Mouse (Mus musculus) lung, adult 2 months (tissue): Measurements from ENCODE around the gene Ep400. TPM values are rescaled to one million over a fixed set of nuclear protein-coding genes. Genes with fewer than 3 reads are reported as not detected.
"Not testable (repeated sequence)": the region's sequence is repeated elsewhere in the genome, so short reads cannot be mapped to it uniquely, and the experiment has no call there.

Experiments used
- DNase-seq: peaks from one replicate; pipeline ENCODE4 v3.0.0; 2022
- H3K4me1 ChIP-seq: fragments of 200-500 bp; 2 replicates; pipeline ENCODE4 v1.6.1; 2011; ENCODE audit warnings: low read length; ENCODE audit not compliant: control insufficient read depth, insufficient read depth
- H3K4me3 ChIP-seq: fragments of 200-500 bp; replicated peaks from 2 replicates; pipeline ENCODE3; 2011; ENCODE audit warnings: low read depth, mild to moderate bottlenecking, control low read depth, low read length; ENCODE audit errors: extremely low read depth
- CTCF ChIP-seq: fragments of 200-500 bp; IDR thresholded peaks from 2 replicates; pipeline ENCODE4 v1.5.1; 2011; ENCODE audit warnings: mild to moderate bottlenecking, low read length, control low read depth; ENCODE audit not compliant: insufficient read depth
- POLR2A ChIP-seq: fragments of 200-500 bp; IDR thresholded peaks from 2 replicates; pipeline ENCODE4 v1.6.1; 2011; ENCODE audit warnings: low read depth, mild to moderate bottlenecking, control low read depth, low read length, borderline replicate concordance; ENCODE audit errors: extremely low read depth
- WGBS: fragments of 180-500 bp; shearing (Covaris S2); methylation state at CpG from one replicate; pipeline ENCODE4 v1.1.7; 2018; 5-methylcytosine and 5-hydroxymethylcytosine counted together
- polyA plus RNA-seq: library from polyadenylated mRNA; depleted of rRNA; stranded (reverse); fragments of >200 nt; gene quantifications from 2 replicates; pipeline ENCODE4 v1.2.3, GENCODE M21; 2012

The Ep400 gene
- polyA plus RNA-seq, 1 experiment: 64.0 TPM

GRCm38 (mm10) chr5:110779998-110780760 is 9.7 kb upstream of the Ep400 start, which contains the start of gene Pus1:
Gene Pus1 (minus strand): TSS chr5:110780659.
- peak within 1 kb of the TSS; percentile 71 for H3K4me3 ChIP-seq
- peak; percentile 92 for DNase-seq
- peak; percentile 22; the same call in 1 of the 2 replicates for TF ChIP-seq POLR2A
- TF ChIP-seq CTCF: no peak
- peaks cover 5% of the 10 kb centered on the region; the same call in 1 of the 2 replicates for H3K4me1 ChIP-seq
- WGBS: under 1% methylated on average over 57 of the region's 57 CpGs

GRCm38 (mm10) chr5:110779276-110779997 is 8.9 kb upstream of the Ep400 start:
- TF ChIP-seq CTCF: no peak
- no peak for TF ChIP-seq POLR2A

DNA sequence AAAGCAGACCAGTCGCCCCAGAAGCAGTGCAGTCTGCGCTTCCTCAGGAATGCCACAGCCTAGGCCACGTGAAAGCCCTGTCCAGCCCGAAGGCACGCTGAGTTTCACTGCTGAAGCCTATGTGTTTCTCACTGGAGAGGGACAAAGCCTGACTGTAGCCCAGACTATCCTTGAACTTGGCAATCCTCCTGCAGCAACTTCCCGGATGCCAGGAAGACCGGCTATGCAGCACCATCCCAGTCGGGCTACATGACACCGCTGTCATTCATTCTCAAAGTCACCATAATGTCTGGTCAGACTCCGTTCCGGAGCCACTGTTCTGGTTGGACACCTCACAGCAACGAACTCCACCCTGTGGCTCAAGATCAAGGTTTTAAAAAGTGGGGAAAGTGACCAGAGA is 7.7 kb upstream of the Ep400 start:
- no peak for TF ChIP-seq POLR2A
- TF ChIP-seq CTCF: no peak
- H3K4me3 ChIP-seq: no peak overlapping the region
- H3K4me1 ChIP-seq: peaks cover 5% of the 10 kb centered on the region; the same call in 1 of the 2 replicates
- no peak for DNase-seq
- WGBS: 85% methylated on average over 12 of the region's 12 CpGs

More at GRCm38 (mm10) chr5:110779276-110779997, 8.9 kb upstream of the Ep400 start:
- no peak for DNase-seq
- Histone ChIP-seq H3K4me3 (peak overlapping the region; percentile 71), H3K4me1 (peaks cover 5% of the 10 kb centered on the region; the same call in 1 of the 2 replicates)
- whole genome bisulfite sequencing: 15% methylated on average over 15 of the region's 15 CpGs

GRCm38 (mm10) chr5:110776141-110776540 is 5.6 kb upstream of the Ep400 start:
- no peak for TF ChIP-seq CTCF
- no peak for TF ChIP-seq POLR2A
- no peak for DNase-seq
- WGBS: 92% methylated on average over 2 of the region's 2 CpGs
- no peak overlapping the region for H3K4me3 ChIP-seq
- peaks cover 5% of the 10 kb centered on the region; the same call in 1 of the 2 replicates for H3K4me1 ChIP-seq

DNA sequence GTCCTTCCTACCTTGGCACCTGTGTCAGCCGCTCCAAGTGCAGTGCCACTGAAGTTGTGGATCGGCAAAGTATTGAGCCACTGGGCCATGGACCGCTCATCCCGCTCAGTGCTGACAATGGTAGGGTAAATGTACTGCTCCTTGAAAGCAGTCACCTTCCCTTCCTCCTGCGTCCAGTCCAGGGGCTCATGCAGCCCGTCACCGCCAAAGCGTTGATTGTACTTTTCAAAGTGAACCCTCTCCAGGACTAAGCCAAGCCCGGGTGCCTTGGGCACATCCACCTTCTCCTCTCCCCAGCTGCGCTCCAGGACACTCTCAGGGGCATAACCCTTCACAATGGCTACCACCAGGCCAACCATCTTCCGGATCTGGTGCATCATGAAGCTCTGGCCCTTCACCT is 4.0 kb upstream of the Ep400 start:
- WGBS: 93% methylated on average over 11 of the region's 11 CpGs
- no peak for DNase-seq
- TF ChIP-seq POLR2A: no peak
- TF ChIP-seq CTCF: no peak
- H3K4me1 ChIP-seq: 0 out of 2 replicates have a peak, but pooled peaks cover under 1% of the 10 kb centered on the region
- H3K4me3 ChIP-seq: no peak overlapping the region

DNA sequence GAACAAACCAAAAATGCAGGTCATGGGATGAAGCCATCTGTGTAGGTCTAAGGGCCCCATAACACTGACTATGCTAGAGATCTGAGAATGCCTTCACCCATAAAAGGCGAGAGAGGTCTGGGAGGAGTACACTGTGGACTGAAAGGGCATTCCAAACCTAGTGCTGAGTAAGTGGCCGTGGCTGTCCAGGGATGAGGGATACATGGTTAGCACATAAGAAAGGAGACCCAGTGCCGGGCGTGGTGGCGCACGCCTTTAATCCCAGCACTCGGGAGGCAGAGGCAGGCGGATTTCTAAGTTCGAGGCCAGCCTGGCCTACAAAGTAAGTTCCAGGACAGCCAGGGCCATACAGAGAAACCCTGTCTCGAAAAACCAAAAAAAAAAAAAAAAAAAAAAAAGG is 2.4 kb upstream of the Ep400 start:
- 91% methylated on average over 10 of the region's 10 CpGs for WGBS
- DNase-seq, H3K4me1 ChIP-seq: not testable (repeated sequence)

GRCm38 (mm10) chr5:110770031-110770445 is 479 bp downstream of the Ep400 start:
- H3K4me1 ChIP-seq: peaks cover 2% of the 10 kb centered on the region; the same call in 1 of the 2 replicates
- peak overlapping the region; percentile 92 for H3K4me3 ChIP-seq
- WGBS: under 1% methylated on average over 58 of the region's 58 CpGs
- TF ChIP-seq POLR2A: no peak
- TF ChIP-seq CTCF: no peak
- DNase-seq: no peak

More for the DNA sequence above, 2.4 kb upstream of the Ep400 start:
- H3K4me3 ChIP-seq: not testable (repeated sequence)

DNA sequence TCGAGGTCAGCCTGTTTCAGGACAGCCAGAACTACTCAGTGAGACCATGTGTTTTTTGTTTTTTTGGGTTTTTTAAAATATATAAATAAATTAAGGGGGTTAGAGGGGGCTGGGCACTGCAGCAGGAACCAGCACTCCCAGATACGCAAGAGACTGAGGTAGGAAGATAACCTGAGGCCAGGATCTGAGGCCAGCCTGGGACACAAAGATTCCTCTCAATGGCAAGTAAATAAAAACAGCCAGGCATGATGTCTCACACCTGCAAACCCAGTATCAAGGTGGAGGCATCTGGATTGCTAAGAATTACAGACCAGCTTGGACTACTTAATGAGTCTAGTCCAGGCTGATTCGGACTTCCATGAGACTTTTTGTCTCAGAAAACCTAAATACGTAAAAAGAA is 1.2 kb downstream of the Ep400 start:
- TF ChIP-seq POLR2A (no peak), CTCF (no peak)
- DNase-seq: no peak
- Histone ChIP-seq H3K4me3 (peak overlapping the region; percentile 92), H3K4me1 (peaks cover 2% of the 10 kb centered on the region; the same call in 1 of the 2 replicates)
- 41% methylated on average over 4 of the region's 4 CpGs for WGBS

DNA sequence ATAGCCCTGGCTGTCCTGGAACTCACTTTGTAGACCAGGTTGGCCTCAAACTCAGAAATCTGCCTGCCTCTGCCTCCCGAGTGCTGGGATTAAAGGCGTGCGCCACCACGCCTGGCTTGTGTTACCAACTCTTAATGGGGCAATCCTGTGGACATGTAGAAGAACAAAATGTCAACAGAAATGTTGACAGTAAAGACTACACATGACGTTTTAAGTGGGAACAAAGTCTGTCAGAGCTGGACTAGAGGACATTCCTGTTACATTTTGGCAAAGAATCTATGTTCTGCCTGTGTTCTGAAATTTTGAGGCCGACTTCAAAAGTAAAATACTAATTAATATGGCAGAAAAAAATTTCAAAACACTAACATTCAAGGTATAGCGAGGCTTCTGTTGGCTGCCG is 6.6 kb downstream of the Ep400 start:
- 90% methylated on average over 8 of the region's 8 CpGs for WGBS
- H3K4me3 ChIP-seq: no peak overlapping the region
- peaks cover 2% of the 10 kb centered on the region; the same call in 1 of the 2 replicates for H3K4me1 ChIP-seq
- TF ChIP-seq CTCF: no peak
- TF ChIP-seq POLR2A: no peak
- DNase-seq: no peak

DNA sequence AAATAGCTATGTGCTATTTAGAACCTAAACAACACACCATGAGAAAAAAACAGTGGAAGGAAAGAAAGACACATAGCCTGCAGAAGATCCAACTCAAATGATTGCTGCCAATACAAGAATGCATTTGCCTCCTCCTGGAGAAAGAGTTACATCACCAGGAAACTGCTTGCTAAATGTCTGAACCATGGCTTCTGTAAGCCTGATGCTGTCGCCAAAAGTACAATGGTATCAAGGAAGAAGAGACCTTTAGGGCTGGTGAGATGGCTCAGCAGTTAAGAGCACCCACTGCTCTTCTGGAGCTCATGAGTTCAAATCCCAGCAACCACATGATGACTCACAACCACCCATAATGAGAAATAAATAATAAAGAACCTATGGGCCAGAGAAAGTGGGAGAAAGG is 25.5 kb downstream of the Ep400 start:
- no peak overlapping the region for H3K4me3 ChIP-seq
- WGBS: 35% methylated on average over 1 of the region's 1 CpGs
- peaks cover 7% of the 10 kb centered on the region for H3K4me1 ChIP-seq
- DNase-seq: no peak
- TF ChIP-seq CTCF: no peak
- TF ChIP-seq POLR2A: no peak
